Mouse (Mus musculus) thymus, postnatal 36 days (tissue): ENCODE data around the gene Pck2.

Experiments
- DNase-seq, 2 experiments: peaks; one replicate each; pipeline ENCODE4 v3.0.0; 2022; ENCODE audit warnings: mixed read lengths in 2 of 2

Gene Pck2

GRCm38 (mm10) chr14:55540067-55540786 lies at the start of gene Pck2:
Pck2 (plus strand) TSS chr14:55540266.
- peak; percentile 31 to 48 for DNase-seq

DNA sequence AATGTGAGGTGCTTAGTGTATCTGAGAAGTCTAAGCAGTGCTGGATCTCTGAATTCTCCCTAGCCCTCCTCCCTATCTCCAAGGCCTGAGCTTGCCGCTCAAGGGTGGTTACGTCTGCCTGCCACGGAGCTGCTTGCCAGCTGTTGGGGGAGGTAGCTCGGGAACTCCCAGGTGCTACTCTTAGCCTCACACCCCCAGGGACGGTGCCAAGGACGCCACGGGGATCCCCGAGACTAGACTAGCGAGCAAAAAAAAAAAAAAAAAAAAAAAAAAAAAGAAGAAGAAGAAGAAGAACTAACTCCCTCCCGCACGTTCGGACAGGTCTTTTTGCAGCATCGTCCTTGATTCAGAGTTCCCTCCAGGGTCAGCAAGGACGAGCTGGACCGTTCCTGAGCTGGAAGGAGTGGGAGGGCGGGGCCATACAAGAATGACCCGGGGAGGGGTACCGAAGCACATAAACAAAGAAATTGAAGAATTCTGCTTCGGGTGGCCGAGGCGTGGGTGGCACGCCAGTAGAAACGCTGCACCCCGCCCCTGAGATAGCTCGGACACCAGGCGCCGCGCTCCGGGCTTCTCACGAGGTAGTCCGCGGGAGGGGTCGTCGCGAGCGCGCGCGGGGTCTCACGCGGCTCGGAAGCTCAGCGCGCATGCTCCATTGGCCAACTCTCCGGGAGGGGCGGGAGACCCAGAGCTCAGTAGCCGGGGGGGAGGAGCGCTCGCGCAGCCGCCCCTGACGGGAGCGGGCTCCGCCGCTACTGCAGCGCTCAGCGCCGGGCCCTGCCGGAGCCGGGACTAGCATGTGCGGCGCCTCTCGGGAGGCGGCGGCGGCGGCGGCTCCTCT lies 49.5 kb upstream of the Pck2 start, which contains the start of gene Carmil3:
Gene Carmil3 (plus strand): TSS at position 291 of the 841 bp plus-strand sequence.
- DNase-seq = peak; percentile 72 to 79

DNA sequence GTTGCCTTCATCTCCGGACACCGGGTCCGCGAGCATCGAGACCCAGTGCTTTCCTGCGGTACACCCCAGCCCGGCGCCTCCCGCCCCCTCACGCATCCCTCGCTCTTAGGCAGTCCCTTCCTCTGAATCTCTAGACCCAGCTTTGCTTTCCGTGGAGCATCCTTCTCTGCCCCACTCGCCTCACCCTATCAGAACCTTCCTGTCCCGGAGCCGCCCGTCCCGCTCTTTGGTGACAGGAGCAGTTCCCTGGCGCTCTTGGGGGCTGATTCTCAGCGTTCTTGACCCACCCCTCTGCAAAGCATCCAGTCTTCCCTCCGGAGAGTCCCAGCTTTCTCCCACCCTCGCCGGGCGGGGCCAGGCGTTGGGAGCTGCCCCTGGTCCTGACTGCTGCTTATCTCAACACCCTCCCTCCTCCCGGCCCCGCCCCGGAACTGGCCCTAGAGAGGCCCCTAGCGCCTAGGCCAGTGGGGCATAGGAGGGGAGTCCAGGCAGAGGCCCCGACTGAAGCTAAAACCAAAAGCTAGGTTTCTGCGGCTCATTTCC lies 48.7 kb upstream of the Pck2 start:
- peak; percentile 24 to 43 for DNase-seq

- DNase-seq = no peak
Observed at GRCm38 (mm10) chr14:55492103-55492502, 48.0 kb upstream of the Pck2 start.

DNA sequence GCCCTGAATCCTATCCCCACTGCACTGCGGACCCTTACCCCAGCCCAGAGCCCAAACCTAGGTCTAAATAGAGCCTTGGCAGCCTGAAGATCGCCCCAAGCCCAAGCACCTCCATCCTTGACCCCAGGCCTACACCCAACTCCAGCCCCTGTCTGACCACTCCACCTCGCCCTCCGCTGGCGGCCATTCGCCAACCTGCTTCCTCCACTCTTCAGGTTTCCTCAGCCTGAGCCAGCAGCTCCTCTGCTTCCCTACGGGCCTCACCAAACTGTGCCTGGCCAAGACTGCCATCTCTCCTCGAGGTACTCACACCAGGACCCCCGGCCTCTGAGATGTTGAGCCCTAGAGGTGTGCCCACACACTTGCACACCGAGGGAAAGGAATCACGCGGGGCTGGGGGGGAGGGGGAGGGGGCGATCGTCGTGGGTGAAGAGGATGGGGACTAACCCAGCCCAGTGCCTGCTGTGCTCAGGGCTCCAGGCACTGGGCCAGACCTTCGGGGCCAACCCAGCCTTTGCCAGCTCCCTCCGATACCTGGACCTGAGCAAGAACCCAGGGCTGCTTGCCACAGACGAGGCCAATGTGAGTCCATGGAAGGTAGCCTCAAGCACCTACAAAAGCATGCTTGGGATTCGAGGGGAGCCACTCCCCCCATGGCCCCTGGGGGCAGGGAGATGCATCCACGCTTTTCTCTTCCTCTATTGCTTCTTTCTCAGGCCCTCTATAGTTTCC lies 44.4 kb upstream of the Pck2 start:
- DNase-seq = no peak

- no peak for DNase-seq
Observed at GRCm38 (mm10) chr14:55496761-55497448, 43.2 kb upstream of the Pck2 start.

GRCm38 (mm10) chr14:55497449-55497821 lies 42.6 kb upstream of the Pck2 start:
- DNase-seq = peak; percentile 79 to 84

GRCm38 (mm10) chr14:55505612-55506011 lies 34.5 kb upstream of the Pck2 start:
- no peak for DNase-seq

- no peak for DNase-seq
Observed at GRCm38 (mm10) chr14:55507801-55508200, 32.3 kb upstream of the Pck2 start.

DNA sequence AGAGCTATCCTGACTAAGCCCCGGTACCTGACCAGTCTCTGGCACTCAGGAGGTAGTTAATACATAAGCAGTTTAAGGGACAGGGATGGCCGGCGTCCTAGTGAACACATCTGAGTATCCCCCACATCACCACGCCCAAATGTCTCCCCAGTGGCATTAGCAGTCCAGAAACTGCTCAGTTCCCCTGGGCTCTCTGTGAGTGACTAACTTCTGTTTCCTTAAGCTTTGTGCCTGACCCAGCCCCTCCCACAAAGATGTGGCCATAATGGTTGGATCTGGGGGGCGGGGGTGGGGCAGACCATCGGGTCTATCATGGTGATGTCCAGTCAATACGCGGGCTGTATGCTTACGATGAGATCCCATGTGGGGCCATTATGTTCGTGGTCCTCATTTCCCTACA lies 30.5 kb upstream of the Pck2 start:
- no peak for DNase-seq

DNA sequence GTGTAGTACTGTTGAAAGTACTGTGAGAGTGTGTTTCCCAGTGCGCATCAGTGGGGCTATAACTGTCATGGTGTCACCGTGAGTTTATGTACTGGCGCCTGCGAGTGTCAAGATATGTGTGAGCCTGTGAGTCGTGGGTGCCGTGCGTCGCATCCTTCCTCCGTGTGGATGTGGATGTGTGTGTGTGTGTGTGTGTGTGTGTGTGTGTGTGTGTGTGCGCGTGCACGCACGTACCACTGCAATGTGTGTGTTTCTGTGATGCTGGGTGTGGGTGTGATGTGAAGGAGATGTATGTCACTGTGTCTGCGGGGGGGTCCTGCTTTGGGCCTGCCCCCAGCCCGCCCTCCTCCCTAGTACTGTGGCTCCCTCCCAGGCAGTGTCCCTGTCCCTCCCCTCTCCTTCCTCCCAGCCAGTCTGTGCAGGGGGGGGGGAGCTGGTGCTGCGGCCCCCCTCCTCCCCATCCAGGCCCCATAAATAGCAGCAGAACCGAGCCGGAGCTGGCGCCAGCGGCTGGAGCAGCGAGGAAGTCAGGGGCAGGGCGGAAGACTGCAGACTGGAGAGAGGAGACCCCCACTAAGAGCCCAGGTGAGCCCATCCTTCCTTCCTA lies 29.8 kb upstream of the Pck2 start, which contains the start of gene Cpne6:
Gene Cpne6 (plus strand): TSS at position 321 of the 607 bp plus-strand sequence.
- no peak for DNase-seq

- DNase-seq = no peak
Observed at GRCm38 (mm10) chr14:55511037-55511436, 29.0 kb upstream of the Pck2 start.

- no peak for DNase-seq
Observed at GRCm38 (mm10) chr14:55513927-55514326, 26.1 kb upstream of the Pck2 start.

DNA sequence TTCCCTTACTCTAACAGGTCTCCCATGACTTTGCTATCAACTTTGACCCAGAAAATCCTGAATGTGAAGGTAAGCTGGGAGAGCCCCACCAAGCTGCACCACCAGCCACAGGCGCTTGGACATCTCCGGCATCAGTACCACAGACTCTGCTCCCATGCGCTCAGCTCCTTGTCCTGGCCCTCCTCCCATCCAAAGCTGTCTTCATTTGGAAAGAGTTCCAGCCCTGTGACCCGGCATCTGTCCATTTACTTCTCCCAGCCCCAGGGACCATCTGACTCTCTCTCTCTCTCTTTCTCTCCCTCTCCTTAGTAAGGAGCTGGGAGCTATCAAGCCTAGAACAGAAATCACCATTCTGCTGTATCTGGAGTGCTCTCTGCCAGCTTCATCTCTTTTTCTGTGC lies 24.2 kb upstream of the Pck2 start:
- DNase-seq = no peak

- DNase-seq = no peak
Observed at GRCm38 (mm10) chr14:55518897-55519296, 21.2 kb upstream of the Pck2 start.

GRCm38 (mm10) chr14:55519604-55520003 lies 20.5 kb upstream of the Pck2 start:
- DNase-seq = no peak

DNA sequence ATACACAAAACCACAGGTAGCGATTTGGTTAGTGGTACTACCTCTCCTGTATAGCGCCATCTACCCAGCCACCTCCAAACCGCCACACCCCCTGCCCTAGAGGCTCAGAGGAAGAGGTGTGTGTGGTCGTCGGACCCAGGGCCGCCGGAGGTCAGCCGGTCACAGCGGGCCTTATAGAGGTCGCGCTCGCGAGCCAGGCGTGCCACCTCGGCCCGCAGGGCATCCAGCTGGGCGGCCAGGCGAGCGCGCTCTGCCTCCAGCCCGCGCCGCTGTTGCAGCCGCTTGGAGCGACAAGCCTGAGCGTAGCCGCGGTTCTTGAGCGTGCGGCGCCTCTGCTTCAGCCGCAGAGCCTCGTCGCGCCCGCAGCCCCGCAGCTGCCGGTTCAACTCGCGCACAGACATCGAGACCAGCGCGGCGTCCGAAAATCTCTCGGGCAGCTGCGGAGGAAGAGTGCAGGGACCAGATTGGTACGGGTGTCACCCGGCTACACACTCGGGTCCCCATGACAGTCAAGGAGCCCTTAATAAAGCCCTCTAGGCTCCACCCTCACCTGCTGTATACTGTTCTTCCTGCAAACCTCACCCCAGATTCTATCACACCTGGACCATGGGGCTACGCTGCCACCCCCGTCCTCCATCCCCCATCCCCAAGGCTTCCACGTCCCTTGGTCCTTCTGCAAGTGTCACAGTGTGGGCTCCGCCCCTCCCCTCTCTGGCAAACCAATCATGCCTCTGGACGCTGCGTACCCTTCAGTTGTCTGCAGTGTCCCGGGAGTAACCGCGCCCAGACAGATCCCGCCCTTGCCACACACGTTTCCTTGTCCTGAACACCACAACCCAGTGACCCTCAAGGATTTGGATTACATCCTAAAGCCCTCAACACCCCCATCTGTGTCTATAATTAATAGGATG lies 19.4 kb upstream of the Pck2 start:
- no peak for DNase-seq

- no peak for DNase-seq
Observed at GRCm38 (mm10) chr14:55524062-55524461, 16.0 kb upstream of the Pck2 start.

- DNase-seq = no peak
Observed at GRCm38 (mm10) chr14:55524785-55525184, 15.3 kb upstream of the Pck2 start, which contains the start of gene Nrl. Nrl (minus strand) TSS chr14:55524981.

GRCm38 (mm10) chr14:55526674-55527073 lies 13.4 kb upstream of the Pck2 start:
- DNase-seq = no peak

DNA sequence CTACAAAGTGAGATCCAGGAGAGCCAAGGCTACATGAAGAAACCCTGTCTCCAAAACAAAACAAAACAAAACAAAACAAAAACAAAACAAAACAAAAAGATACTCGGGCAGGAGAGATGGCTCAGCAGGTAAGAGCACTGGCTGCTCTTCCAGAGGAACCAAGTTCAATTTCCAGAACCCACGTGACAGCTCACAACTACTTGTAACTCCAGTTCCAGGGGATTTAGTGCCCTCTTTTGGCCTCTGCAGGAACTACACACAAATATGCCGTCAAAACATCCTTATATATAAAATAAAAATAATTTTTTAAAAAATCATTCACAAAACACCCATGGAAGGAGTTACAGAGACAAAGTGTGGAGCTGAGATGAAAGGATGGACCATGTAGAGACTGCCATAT lies 12.1 kb upstream of the Pck2 start:
- DNase-seq = peak in 1 of 2 experiments; percentile 21
